Mouse (Mus musculus) stomach, embryonic 16.5 days (tissue): ENCODE data around the gene Tmem237. TPM values are rescaled to one million over a fixed set of nuclear protein-coding genes. Genes with fewer than 3 reads are reported as not detected.

Source experiments
- ATAC-seq: fragments of 200-750 bp; cut with Nextera tagmentation; 2 replicates; pipeline ENCODE4 v1.8.0; 2017; ENCODE audit warnings: moderate number of reproducible peaks, moderate TSS enrichment; ENCODE audit not compliant: insufficient read depth, low FRiP score
- H3K27ac ChIP-seq: fragments of 300-500 bp; sonication (generic); 2 replicates; pipeline ENCODE4 v1.5.1; 2014; ENCODE audit warnings: low read length
- H3K27me3 ChIP-seq: fragments of 300-500 bp; sonication (generic); 2 replicates; pipeline ENCODE4 v1.6.1; 2014; ENCODE audit warnings: low read length, control low read depth, mixed read lengths; ENCODE audit not compliant: control insufficient read depth, insufficient read depth
- H3K36me3 ChIP-seq: fragments of 300-500 bp; sonication (generic); 2 replicates; pipeline ENCODE4 v1.6.1; 2014; ENCODE audit warnings: low read length; ENCODE audit not compliant: control insufficient read depth, insufficient read depth
- H3K4me1 ChIP-seq: fragments of 300-500 bp; sonication (generic); 2 replicates; pipeline ENCODE4 v1.6.1; 2014; ENCODE audit warnings: low read length, control low read depth, mixed read lengths; ENCODE audit not compliant: control insufficient read depth, insufficient read depth
- H3K4me2 ChIP-seq: fragments of 300-500 bp; sonication (generic); 2 replicates; pipeline ENCODE4 v1.6.1; 2014; ENCODE audit warnings: low read depth, low read length, mixed read lengths
- H3K4me3 ChIP-seq: fragments of 300-500 bp; sonication (generic); replicated peaks from 2 replicates; pipeline ENCODE4 v1.5.1; 2014; ENCODE audit warnings: mild to moderate bottlenecking, low read length
- H3K9ac ChIP-seq: fragments of 300-500 bp; sonication (generic); 2 replicates; pipeline ENCODE4 v1.6.1; 2014; ENCODE audit warnings: low read length
- H3K9me3 ChIP-seq: fragments of 300-500 bp; sonication (generic); replicated peaks from 2 replicates; pipeline ENCODE4 v1.6.1; 2016; ENCODE audit warnings: low read length, control low read depth; ENCODE audit not compliant: control insufficient read depth
- WGBS: fragments of 180-500 bp; shearing (Covaris S2); extraction: QIAGEN DNeasy Blood & Tissue Kit; methylation state at CpG from one replicate; pipeline ENCODE4 v1.1.7; 2014; 5-methylcytosine and 5-hydroxymethylcytosine counted together
- polyA plus RNA-seq: library from polyadenylated mRNA; unstranded; fragments of >200 nt; fragmentation: Nextera tagmentation; extraction: Ambion mirVana; gene quantifications from 2 replicates; pipeline ENCODE4 v1.2.1, GENCODE M21; 2015

Tmem237 gene
- polyA plus RNA-seq, 1 experiment from 2014 or later = 28.6 TPM

- H3K36me3 ChIP-seq = no peaks in the 10 kb centered on the region
- H3K4me3 ChIP-seq = no peak overlapping the region
- no peak overlapping the region for H3K27ac ChIP-seq
- ATAC-seq = no peak
- H3K9ac ChIP-seq = no peak overlapping the region
- H3K4me1 ChIP-seq = no peaks in the 10 kb centered on the region
- no peaks in the 10 kb centered on the region for H3K9me3 ChIP-seq
- H3K27me3 ChIP-seq = no peaks in the 10 kb centered on the region
- WGBS = 66% methylated on average over 2 of the region's 2 CpGs
- H3K4me2 ChIP-seq = no peak overlapping the region
These were observed 68.9 kb downstream of the Tmem237 start for GRCm38 (mm10) chr1:59051306-59051705.

Other genes with a start within 250 kb of the Tmem237 start
- gene Trak2, start 147.0 kb downstream of the Tmem237 start, polyA plus RNA-seq = 17.5 and 17.6 TPM in 2 replicates
- gene Stradb, start 146.9 kb downstream of the Tmem237 start, polyA plus RNA-seq = 23.3 and 26.6 TPM in 2 replicates
- 0.06 TPM in 1 of 2 replicates, not detected in the other for gene C2cd6, start 25.5 kb downstream of the Tmem237 start, polyA plus RNA-seq
- 0.13 and 0.21 TPM in 2 replicates for gene Mpp4, start 43.0 kb upstream of the Tmem237 start, polyA plus RNA-seq
- 9.2 and 9.7 TPM in 2 replicates for gene Als2, start 116.8 kb upstream of the Tmem237 start, polyA plus RNA-seq
- 0.20 and 0.27 TPM in 2 replicates for gene Cdk15, start 136.5 kb upstream of the Tmem237 start, polyA plus RNA-seq